Mouse (Mus musculus): ENCODE measurements at regions not wholly inside any gene's neighbourhood (a gene's known extent, or its start where the extent isn't known, plus 50 kb on each side); places are given as distances from the start of the nearest gene placed in this dataset.

DNA sequence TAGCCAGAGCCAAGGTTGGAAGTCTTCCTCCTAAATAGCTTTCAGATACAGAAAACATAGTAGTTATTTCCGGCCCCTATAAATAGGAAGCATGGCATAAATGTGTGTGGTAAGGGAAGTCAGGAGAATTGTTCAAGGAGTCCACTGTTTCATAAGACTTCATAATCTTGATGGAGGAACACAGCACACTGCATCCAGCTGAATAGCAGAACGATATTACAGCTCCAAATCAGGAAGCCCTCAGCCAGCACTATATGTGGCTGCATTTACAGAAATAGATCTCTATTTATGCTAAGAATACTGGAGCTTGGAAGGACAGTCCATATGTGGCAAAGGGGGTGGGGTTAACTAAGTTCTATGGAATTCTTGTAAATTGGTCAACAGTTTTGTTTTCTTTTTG, 371.1 kb downstream of the Elavl2 start:
- DNase-seq, result no peak

DNA sequence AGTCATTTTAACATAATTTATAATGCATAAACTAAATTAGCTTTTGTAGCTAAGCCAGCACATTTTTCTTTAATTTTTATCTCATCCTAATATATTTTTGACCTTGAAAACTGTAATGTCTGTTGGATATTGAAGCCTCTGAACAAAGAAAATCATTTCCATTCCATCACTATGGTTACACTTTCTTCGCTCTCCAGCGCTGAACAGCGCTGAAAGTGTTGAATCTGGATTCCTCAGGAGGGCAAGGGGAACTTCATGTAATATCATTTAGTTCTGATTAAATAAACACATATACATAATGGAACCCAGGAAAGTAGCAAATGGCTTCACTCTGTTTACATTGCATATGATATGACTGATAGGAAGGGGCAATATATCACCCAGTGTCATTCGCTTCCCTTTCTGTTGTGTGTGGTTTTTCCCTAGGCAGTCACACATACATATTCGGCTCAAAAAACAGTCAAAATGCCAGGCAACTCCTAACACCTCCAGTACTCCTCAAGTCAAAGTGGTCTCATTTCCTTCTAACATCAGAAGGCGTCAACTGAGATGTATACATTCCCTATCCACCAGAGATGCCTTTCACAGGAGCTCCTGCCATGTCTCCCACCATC, 372.5 kb downstream of the Elavl2 start:
- DNase-seq, result no peak

DNA sequence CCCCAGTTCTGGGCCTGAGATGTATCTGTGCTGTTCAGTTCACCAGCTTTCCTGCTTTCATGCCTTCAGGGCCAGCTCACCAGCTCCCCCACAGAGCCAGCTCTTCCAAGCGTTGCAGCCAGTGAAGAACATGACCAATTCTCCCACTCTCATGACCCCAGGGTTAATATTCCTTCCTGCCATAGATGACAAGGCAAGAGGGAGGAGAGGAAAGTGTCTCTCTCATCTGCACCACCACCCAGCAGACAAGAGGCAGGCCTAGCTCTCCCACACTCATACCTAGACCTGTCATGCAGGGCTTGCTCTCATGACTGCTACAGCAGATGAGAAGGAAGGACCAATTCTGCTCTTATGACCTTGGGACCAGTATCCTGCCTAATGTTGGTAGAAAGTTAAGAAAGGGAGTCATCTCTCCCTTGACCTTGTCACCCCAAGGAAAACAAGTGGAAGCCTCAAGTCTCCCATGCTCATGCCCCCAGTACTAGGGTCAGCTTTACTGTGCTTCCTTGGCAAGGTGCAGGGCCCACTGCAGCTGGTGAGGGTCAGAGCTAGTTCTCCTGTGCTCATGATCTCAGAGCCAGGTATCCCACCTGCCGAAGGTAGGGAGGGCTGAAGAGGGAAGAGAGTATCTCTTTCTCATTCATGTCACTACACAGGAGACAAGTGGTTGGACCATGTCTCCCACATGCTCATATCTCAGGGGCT, 404.0 kb downstream of the Elavl2 start:
- no peak for DNase-seq

DNA sequence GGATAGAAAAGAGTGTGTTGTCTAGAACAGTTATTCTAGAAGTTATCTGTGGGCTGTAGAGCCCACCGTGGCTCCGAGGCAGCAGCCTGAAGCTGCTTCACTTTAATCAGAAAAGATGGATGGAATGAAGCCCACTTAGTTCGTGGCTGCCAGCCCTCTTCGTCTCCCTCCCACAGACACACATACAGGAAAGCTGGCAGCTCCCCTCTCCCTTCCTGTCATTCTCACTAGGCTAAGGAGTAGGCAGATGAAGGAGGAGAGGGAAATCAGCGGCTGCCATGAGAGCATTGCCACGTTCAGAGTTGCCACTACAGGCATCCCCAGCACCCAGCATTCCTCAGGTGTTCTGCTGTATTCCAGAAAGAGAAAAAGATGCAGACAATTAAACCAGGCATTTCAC, 435.9 kb downstream of the Elavl2 start:
- DNase-seq, result no peak

DNA sequence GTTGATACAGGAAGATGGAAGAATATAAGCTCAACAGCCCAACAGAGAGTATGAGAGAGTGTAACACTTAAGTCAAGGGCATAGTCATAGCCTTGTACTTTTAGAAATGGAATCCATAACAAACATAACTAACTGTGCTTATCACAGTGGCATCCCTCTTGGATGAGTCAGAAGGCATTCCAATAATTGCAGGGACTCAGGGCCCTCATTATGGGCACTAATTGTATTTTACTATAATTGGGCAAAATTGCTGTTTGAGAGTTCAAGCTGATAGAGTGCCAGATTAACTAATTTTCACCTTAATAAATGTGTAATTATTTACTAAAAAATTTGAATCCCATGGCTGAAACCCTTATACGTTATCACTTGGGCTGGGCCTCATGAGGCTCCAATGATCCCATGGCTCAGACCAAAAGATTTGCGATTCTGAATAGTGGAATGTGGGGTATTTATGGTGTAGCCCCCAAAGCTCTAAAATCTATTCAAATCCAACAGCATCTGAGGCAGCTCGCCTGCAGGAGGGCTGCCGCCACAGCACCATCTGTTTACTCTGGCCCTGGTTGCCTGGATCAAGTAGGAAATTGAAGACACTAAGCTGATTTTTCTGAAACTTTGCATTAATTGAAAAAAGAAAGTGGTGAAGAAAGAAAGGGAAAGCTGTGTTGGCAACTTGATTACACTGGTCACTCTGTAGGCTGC, 456.7 kb downstream of the Elavl2 start:
- no peak for DNase-seq

DNA sequence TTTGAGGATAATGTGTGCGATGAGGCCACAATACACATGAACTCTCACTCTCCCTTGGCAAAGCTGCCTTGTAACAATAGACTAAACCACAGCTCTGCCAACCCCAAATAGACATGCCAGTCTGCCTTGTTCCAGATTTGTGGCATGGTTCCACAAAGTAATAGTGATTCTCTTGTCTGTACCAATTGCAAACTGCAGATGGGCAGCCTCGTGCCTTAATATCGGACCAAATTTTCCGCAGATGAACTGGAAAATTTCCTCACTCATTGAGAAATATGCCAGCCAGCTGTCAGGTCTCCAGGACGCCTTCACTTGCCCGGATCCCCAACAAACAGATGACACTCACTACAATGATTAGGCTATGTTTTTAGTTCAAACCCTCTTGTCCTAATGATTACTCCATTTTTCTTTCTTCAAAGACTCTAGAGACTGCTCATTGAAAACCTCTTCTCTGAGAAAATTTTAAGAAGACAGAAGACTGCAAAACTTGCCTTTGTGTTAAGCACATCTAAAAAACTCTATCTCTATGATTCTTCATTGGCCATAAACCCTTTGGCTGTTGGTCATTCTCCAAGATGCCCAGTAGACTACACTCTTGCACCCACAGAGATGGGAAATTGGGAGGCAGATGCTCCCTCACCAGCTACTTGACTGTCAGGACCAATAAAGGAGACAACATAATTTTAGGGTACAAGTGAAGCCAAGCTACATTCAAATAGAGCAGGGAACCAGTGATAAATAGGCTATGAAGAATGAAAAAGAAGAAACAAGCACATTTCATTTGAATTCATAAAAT, 483.1 kb downstream of the Elavl2 start:
- DNase-seq, result no peak

DNA sequence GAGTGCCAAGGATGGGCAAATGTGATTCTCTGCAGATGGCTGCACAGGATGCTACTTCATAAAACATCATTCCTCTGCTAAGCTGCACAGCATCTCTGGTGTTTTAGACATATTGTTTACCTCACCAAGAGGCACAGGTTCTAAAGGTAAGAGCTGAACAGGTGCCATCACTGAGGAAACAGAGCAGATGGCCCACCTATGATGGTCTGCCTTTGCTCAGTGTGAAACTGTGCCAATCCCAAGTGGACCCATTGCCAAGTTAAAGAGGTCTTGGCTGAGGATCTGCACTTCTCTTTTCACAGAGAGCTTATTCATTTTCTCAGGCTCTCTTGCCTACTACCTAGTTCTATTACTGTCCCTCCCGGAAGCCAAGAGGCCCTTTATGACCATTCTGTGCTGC, 494.3 kb downstream of the Elavl2 start:
- no peak for DNase-seq

DNA sequence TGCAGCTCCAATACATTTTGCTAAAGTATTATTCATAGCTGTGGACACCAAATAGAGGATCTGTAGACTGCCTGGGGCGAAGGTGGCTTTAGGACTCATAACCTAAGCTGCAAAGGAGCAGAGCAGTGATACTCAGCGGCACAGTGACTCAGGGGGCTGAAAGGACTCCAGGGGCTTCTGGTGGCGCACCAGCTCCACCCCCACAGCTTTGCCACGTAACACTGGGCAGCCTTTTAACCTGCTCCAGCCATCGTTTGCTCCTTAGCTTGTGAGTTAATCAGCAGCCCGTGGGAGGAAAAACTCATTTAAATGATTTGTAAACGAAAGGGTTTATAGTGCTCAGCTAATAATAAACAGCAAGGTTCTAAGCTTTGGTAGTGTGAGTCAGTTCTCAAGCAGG, 532.4 kb downstream of the Elavl2 start:
- DNase-seq, result no peak

DNA sequence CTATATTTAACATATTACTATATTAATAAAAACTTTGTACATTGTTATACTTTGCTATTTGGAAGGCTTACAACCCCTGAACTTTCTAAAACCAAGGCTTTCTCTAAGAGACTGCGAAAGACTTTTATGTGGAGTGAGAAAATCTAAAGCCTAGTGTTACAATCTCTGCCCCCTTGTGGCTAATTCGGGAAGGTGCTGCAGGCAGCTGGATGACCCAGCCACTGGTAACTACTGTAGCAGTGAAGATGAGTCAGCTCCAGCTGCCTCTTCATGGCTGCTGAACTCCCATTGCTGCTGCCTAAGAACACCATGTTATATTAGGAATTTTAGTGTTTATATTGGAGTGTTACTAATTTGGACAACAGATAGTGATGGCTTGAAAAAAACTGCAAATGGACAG, 539.7 kb downstream of the Elavl2 start:
- DNase-seq, result no peak

DNA sequence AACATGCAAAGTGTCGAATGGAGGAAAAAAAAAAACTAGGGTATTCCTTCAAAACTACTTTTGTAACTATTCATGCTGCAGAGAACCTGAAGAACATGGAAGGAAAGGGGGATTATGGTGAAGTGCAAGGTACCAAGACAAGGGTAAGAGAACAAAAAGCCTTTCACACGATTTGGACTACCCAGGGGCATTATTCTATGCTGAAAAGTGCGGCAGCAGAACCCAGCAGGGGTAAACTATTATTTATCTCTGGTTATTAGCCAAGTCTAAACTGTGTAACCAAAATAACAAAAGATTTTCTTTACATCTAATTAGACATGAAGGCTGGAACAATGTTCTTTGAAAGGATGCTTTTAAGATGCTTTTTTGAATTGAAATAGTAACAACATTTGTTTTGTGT, 560.8 kb downstream of the Elavl2 start:
- DNase-seq, result no peak

DNA sequence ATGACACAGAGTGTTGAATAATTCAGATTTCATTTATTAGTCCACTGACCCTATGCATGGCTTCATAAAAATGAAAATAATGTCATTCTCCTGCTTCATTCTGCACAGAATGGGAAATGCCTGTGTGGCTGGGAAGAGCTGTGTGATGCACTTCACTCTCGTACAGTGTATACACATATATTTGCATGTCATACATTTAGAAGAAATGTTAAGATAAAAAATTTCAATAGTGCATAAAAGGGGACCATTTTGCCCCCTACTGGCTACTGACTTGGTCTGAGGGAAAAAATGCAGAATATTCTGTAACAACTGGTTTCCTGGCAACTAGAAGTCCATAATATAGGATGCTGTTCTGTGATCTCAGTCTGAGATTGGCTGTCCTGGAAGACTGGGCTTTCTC, 580.5 kb downstream of the Zfp352 start:
- no peak for DNase-seq

DNA sequence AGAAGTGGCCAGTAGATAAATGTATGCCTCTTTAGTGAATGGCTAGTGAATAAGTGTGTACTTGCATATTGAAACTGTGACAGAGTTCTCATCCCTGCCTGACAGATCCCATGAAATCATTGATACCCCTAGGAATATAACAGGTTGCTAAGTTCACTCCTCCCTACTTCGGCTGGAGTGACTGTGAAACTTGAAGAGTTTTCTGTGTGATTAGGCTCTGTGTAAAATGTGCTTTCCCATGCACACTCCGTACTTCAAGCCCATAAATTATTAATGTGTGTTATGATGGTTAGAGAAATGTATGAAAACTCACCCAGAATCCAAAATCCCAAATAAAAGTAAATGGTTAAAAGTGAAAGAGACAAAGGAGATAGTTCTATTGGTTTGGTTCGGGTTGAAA, 580.0 kb downstream of the Zfp352 start:
- DNase-seq, result no peak

DNA sequence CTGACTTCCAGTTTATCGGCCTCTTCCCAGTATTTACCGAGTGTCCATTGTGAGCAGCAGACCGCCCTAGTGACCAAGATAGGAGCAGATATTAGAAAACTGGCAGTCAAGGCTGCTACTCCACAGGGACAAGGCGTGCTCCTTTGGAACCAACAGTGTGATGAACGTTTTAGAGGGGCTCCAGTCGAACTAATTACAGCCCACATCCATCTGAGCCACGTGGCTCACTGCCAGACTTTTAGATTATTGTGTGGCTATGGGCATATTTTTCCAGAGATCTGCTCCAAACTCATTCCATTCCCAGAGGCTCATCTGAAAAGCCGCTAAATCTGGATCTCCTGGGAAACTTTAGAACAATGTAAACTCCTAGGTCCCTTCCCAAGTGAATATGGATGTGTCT, 578.9 kb downstream of the Zfp352 start:
- no peak for DNase-seq

Data from lung, postnatal 14 days (tissue).